Mouse (Mus musculus): ENCODE results near the gene Gm5072. TPM values are rescaled to one million over a fixed set of nuclear protein-coding genes. Genes with fewer than 3 reads are reported as not detected.
"Not testable (repeated sequence)": the region's sequence is repeated elsewhere in the genome, so short reads cannot be mapped to it uniquely, and the experiment has no call there.

Gene Gm5072
- not detected for total RNA-seq (2022)

GRCm38 (mm10) chrX:91392200-91392599 lies at the start of gene Gm5072:
TSS of gene Gm5072 (plus strand) at chrX:91392500.
- not testable (repeated sequence) for DNase-seq

Other genes with a start within 250 kb of the Gm5072 start
- gene Mageb2, start 60.8 kb upstream of the Gm5072 start, total RNA-seq (2022), result not detected
- gene Gm8914, start 87.6 kb downstream of the Gm5072 start, total RNA-seq (2022), result not detected
- gene 1700084M14Rik, start 183.4 kb downstream of the Gm5072 start, total RNA-seq (2022), result not detected
- gene Gm14781, start 239.7 kb downstream of the Gm5072 start, total RNA-seq (2022), result not detected

All from adrenal gland, adult 8-10 months (tissue).